Mouse (Mus musculus) monocyte, adult 2 months (primary cell): ENCODE results near the gene Gm49403.
"Not testable (repeated sequence)": the region's sequence is repeated elsewhere in the genome, so short reads cannot be mapped to it uniquely, and the experiment has no call there.

ENCODE experiments used
- DNase-seq, 2 experiments: peaks; one replicate each; pipeline ENCODE4 v3.0.0; 2022; ENCODE audit warnings: low spot score in 2 of 2, low read depth in 1 of 2

Gene Gm49403

GRCm38 (mm10) chr19:8871267-8872186, 12.2 kb upstream of the Gm49403 start, which contains the start of gene Ubxn1:
TSS of gene Ubxn1 (plus strand) at chr19:8871496.
- DNase-seq = peak; percentile 93 to 94

DNA sequence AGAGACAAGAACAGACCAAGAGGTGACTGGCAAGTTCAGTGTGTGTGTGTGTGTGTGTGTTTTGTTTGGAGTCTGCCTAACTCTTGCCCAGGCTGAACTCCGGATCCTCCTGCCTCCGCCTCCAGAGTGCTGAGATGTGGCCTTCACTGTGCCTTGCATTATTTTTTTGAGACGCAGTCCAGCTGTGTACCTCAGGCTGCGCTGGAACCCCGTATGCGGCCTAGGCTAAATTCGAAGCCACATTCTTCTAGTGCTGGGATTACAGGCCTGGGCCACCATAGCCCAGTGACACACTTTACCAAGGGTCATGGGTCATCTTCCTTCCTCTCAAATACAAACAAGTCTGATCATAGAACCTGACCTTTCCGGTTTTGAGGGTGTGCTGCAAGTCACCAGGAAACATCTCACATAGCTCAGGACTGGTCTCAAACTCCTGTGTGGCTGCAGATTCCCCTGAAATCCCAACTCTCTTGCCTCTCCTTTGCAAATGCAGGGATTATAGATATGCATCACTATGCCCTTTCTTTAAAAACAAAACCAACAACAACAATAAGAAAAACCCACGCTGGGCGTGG, 11.4 kb upstream of the Gm49403 start:
- no peak for DNase-seq

DNA sequence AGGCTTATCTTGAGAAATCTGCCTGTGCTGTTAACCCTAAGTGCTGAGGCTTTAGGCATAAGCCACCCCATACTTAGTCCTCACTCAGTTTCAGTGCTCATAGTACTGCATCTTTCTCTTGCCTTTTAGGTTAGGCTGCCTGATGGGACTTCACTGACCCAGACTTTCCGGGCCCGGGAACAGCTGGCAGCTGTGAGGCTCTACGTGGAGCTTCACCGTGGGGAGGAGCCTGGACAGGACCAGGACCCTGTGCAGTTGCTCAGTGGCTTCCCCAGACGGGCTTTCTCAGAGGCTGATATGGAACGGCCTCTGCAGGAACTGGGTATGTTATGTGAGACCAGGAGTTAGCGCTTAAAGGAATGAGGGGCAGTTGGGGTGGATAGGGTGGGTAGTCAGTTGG, 8.7 kb upstream of the Gm49403 start:
- DNase-seq = no peak

DNA sequence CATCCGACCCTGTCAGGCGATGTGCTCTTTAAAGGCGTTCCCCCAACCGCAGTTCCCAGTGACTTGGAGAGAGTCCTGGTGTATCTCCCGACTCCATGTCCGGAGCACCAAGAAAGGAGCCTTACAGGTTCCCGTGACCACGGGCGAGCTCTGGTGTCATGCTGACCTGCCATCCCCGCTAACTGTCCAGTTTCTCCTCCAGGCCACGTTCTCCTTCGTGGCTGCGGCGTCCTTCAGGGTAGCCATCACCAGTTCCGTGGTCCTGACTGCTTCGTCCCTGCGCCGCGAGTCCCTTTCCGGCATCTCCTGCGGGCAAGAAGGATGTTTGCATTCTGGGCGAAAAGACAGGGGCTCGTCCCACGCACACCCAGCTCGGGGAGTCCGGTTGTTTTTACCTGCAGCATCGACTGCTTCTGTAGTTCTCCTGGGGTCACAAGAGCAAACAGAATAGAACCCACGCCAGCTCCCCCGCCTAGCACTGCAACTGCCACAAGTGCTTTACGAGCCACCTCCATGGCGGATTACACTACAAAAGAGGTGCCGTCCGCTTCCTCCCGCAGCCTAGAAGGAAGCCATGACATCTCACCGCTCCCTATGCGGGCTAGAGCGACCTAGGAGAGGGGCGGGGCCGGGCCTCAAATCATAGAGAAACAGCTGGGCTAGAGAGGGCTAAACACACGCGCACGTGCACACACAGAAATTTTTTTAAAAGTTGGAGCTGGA, 3.3 kb upstream of the Gm49403 start, which contains the start of gene Uqcc3:
Gene Uqcc3, minus strand, starts transcription at position 613 of the 723 bp plus-strand sequence.
- DNase-seq = peak; percentile 72 to 85

GRCm38 (mm10) chr19:8881034-8881392, 2.7 kb upstream of the Gm49403 start:
- DNase-seq = no peak

DNA sequence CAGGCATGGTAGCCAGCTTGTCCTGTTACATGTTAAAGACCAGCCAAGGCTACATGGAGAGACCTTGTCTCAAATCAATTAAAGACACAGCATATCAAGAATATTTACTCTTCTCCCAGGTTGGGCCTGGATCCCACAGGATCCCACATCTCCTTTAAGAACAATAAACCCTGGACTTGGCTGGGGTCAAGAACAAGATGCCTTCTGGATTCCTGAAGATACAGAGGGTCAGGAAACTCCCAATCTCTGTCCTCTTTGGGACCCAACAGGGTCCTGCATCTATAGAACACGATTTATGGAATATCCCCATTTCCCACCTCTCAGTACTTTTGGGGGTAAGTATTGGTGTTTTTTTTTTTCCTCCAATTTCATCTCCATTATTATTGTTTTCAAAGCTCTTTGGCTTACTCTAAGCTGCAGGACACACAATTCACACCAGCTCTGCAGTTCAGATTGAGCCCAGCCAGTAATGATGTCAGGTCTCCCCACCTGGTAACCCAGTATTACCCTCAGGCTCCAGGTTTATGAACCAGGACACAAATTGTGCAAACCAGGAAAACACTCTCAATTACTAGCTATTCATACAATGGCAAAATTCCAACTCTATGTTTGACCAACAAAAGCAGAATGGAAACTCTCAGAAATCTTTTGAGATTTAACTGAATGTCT, 3.3 kb downstream of the Gm49403 start:
- DNase-seq = no peak

- DNase-seq = no peak
These were observed 4.1 kb downstream of the Gm49403 start for GRCm38 (mm10) chr19:8887585-8888463.

GRCm38 (mm10) chr19:8888511-8889385, 5.0 kb downstream of the Gm49403 start, which contains the start of the genes 1810009A15Rik and Gm49416:
TSS of gene 1810009A15Rik (plus strand) at chr19:8888853.
TSS of gene Gm49416 (plus strand) at chr19:8888926.
- peak; percentile 88 to 89 for DNase-seq

DNA sequence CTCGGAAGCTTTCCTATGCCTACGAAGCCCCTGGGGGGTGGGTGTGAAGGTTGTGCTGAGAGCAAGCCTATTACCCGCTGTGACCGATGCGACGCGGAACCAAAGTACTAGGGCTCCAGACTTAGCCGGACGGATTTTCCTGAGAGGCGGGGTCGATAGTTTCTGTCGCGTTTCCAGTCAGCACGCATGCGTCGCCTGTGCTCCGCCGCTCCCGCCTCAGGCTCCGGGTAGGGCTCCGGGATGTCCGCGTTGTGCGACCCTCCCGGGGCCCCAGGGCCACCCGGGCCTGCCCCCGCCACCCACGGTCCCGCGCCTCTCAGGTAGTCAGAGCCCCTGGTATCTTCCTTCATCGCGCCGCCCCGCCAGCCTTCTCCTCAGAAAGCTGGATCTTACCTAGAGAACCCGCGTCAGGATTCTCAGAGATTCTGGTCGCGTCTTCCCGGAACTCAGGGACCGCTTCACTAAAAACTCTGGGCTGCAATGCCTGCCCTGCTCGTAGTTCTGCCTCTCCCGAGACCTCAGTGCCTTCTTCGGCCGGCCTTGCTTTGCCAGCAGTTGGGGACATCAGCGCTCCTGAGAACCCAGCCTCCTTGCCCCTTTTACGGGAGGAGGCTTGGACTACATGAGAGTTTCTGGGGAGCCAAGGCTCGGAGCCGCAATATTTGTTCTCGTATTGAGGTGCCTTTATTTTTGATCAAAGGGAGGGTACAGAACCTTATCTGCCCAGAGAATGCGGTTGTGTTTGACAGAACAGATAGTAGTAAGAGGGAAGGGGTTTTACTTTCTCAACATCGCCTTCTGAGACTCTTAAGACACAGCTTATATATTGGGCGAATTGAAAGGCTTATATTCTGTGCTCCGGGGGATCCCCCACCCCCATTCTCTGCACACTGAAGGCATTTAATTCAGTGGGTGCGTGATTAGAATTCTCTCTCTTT, 9.4 kb downstream of the Gm49403 start, which contains the start of gene Ints5:
Gene Ints5, plus strand, starts transcription at position 177 of the 938 bp plus-strand sequence.
- peak; percentile 50 to 70 for DNase-seq

DNA sequence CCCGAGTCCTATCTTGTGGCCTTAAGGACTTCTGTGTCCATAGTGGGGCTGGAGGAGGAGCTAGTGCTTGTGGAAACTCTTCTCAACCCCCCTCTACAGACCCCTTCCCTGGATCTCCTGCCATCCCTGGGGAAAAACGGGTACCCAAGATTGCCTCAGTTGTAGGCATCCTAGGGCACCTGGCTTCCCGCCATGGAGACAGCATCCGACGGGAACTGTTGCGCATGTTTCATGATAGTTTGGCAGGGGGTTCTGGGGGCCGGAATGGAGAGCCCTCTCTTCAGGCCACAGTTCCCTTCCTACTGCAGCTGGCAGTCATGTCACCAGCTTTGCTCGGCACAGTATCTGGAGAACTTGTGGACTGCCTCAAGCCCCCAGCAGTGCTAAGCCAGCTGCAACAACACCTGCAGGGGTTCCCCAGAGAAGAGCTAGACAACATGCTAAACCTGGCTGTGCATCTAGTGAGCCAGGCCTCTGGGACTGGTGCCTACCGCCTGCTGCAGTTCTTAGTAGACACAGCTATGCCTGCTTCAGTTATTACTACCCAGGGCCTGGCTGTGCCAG, 11.7 kb downstream of the Gm49403 start:
- DNase-seq = no peak

- DNase-seq = not testable (repeated sequence)
These were observed 12.5 kb downstream of the Gm49403 start for GRCm38 (mm10) chr19:8896231-8896630.

- DNase-seq = not testable (repeated sequence)
These were observed 13.6 kb downstream of the Gm49403 start for GRCm38 (mm10) chr19:8897211-8897864.

DNA sequence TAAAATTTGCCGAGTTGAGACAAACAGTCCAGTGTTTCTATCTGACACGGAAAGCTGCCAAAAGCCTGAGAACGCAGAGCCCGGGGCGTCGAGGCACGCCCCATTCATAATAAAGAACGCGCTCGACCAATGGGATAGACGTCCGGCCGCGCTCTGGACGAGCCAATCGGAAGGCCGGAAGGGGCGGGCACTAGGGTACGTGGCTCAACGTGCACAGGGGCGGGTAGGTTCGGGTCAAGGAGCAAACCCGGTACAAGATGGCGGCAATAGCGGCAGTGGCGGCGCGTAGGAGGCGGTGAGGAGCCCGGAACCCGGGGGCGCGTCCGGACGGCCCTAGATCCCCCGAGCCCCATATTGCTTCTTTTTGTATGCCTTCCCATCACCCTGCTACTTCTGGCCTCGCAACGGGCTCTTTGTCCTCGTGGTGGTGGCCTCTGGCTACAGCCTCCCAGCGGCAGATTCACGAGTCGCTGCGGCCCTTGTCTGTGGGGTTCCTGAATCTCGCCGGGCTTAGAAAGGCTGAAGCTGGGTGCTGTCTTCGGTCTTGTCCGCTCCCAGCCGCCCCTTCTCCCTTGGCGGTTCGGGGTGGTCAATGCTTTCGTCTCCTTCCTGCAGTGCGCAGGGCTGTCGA, 14.2 kb downstream of the Gm49403 start, which contains the start of gene Ganab:
Gene Ganab, plus strand, starts transcription at position 207 of the 631 bp plus-strand sequence.
- DNase-seq = peak; percentile 87 to 90

GRCm38 (mm10) chr19:8898576-8898975, 14.8 kb downstream of the Gm49403 start:
- no peak for DNase-seq

DNA sequence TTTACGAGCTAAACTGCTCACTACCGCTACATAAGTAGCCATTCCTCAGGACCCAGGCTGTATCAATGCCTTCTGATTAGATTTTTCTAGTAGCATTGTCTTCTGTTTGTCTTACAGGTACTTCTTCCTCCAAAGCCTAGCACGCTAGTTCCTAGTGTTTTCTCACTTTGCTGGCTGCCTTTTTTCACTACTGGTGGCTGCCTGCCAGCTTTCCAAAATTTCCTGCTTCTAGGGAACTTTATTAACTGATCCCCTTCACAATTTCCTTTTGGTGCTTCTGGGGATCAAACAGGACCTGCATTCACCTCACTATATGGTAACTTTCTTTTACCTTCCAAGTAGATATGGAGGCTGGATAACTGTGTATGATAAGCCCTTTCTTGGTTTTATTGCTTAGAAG, 15.3 kb downstream of the Gm49403 start:
- no peak for DNase-seq

GRCm38 (mm10) chr19:8903412-8903811, 19.7 kb downstream of the Gm49403 start:
- DNase-seq = no peak
